Mouse (Mus musculus) layer of hippocampus, postnatal 25 days (tissue): Measurements from ENCODE around the gene Tmem231. TPM values are rescaled to one million over a fixed set of nuclear protein-coding genes. Genes with fewer than 3 reads are reported as not detected.
"Not testable (repeated sequence)": the region's sequence is repeated elsewhere in the genome, so short reads cannot be mapped to it uniquely, and the experiment has no call there.

ENCODE experiments used
- DNase-seq, 2 experiments: peaks; one replicate each; pipeline ENCODE4 v3.0.0; 2022; ENCODE audit warnings: mixed read lengths in 2 of 2, low spot score in 1 of 2; ENCODE audit errors: extremely low spot score in 1 of 2
- total RNA-seq, 2 experiments: library from RNA; stranded (reverse); gene quantifications; 2 replicates each; pipeline ENCODE4 v1.2.3; 2021

Tmem231 gene
- total RNA-seq, 2 experiments from 2014 or later = 11.2 to 11.5 TPM

DNA sequence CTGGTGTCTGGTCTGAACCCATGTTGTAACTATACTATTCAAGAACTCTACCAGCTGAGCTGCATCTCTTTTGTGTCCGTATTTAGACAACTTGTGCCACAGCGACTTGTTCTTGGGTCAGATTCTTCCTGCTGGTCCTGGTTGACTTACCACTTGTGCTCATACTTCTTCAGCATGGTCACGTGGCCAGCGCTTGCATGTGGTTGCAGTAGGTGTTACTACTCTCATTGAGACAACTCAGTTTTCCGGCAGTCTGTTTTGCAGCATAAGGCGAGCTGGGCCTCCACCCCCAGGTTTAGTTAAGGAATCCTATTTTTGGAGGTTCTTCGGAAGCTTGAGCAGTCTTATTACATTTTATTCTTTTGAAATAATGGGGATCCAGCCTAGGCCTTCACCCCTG lies 17.6 kb upstream of the Tmem231 start:
- no peak for DNase-seq

DNA sequence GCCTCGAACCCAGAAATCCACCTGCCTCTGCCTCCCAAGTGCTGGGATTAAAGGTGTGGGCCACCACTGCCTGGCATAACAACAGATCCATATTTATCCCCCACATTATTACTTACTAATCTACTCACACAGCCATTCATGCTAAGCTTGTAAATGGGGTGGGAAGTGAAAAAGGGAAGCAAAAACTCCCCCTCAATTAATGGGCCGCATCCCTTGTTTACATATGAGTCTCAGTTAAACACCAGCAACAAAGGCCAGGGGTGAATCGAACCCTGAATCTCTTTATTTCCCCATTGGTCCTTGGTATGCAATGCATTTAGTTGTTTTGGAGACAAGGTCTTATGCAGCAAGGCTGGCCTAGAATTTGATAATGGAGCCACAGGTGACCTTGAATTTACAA lies 17.2 kb upstream of the Tmem231 start:
- no peak for DNase-seq

DNA sequence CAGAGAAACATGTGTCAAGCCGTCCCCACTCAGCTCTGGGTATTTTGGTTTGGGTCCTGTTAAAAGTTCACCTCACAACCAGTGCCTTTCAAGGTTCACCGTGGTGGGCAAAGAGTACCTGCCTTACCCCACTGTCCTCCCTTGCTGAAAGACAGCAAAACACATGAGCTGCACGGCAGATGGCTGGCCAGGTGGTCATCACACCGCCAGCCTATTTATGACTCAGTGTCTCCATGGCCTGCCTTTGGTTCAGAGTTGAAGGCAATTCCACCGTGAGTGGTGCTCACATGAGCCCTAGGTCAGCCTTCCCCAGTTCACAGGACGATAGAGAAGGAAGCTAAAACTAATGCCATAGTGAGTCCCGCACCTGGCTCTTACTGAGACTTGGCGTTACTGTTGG lies 14.3 kb upstream of the Tmem231 start:
- no peak for DNase-seq

DNA sequence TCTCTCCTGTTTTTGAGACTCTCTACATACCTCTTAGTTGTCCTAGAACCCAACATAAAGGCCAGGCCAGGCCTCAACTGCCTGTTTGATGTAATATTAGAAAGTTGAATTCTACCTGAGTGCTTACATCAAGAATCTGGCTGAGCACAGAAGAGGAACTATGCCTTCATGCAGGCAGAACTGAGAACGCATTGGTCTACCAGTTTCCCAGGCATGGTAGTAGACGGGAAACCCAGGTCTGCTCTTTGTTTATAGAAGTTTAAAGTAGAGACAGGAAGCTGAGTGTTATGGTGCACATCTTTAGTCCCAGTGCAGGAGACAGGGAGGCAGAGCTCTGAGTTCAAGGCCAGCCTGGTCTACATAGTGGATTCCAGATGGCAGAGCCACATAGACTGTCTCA lies 13.5 kb upstream of the Tmem231 start:
- DNase-seq = no peak

DNA sequence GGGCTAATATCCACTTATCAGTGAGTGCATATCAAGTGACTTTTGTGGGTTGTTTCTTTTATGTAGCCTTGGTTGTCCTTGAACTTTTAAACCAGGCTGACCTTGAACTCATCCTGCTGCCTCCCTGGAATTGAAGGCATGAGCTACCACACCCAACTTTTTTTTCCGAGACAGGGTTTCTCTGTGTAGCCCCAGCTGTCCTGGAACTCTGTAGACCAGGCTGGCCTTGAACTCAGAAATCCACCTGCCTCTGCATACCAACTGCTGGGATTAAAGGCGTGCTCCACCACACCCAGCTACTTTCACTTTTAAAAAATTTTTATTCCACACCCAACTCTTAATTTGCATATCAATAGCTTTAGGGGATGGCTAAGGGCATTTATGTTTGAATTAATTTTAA lies 9.9 kb upstream of the Tmem231 start:
- DNase-seq = no peak

DNA sequence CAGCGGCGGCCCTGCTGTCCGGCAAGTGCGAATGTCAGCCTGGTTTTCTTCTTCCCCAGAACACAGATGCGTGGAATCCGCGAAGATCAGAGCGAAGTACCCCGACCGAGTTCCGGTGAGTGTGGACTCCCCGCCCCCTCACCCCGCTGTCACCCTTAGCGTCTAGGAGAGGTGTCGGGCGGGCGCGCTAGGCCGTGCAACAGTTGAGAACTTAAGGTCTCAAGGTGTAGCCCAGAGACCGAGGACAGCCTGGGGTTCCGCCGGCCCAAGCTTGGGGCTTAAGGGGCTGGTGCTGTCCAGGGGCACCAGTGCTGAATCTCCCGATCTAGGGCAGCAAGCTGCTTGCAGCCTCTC lies 7.4 kb upstream of the Tmem231 start:
- DNase-seq = peak in 1 of 2 experiments; percentile 28

DNA sequence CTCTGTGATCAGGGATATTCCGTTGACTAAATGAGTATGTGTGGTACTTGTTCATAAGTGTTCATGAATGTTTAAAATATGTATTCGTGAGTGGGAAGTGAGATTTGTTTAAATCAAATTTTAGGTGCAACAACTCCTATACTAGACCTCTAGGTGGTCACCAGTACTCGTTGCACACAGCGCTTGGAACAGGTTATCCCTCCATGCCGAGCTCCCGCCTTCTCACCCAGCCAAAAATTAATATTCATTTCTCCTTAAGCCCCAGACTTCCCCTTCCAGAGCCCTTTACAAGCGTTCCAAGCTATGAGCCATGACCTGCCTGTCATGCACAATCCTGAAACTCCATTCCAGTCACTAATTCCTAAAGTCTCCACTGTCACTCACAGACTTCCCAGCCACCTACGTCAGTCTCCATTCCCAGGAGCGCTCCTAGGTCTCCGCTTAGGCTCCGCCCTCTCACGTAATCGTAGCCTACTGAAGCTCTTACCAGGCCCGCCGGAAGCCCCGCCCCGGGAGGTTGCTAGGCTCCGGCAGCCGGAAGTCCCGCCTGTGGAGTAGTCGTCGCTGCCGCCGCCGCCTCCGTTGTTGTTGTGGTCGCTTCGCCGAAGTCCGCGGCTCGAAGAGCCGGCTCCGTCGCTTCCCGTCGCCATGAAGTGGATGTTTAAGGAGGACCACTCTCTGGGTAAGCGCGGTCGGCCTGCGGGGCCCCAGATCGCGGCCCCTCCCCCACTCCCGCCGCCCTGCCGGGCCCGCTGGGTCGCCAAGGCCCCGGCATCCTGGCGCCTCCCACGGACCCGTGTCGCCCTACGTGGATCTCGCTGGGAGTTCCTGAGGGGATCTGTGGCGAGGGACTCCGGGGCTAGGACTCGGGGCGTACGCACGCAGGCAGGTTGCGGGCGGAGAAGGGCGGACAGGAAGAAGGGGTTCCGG lies 6.8 kb upstream of the Tmem231 start, which contains the start of gene Gabarapl2:
Gene Gabarapl2, plus strand, starts transcription at position 533 of the 930 bp plus-strand sequence.
- peak; percentile 90 to 91 for DNase-seq

DNA sequence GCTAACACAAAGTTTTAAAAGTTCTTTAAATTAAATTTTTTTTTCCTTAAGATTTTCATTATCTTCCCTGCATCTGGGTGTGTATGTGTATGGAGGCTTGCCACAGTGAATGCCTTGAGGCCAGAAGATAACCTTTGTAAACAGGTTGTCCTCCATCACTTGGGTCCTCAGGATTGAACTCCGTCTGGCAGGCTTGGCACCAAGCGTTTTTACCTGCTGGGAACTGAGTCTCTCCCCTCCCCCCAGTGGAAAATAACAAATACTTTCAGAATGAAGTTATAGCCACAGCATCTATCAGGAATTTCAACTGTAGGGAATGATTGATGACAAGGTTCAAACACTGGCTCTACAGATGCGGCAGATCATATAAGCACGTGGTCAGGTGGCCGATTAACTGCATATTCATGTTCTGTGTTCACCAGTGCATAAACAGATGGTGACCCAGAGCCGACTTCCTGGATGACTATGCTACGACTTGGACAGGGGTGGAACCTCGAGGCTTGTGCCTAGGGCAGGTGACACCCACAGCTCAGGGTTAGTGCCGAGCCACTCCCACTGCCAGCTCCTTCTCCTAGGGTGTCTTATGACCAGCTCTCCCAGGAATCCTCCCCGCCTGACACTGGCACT lies 5.9 kb upstream of the Tmem231 start:
- no peak for DNase-seq

DNA sequence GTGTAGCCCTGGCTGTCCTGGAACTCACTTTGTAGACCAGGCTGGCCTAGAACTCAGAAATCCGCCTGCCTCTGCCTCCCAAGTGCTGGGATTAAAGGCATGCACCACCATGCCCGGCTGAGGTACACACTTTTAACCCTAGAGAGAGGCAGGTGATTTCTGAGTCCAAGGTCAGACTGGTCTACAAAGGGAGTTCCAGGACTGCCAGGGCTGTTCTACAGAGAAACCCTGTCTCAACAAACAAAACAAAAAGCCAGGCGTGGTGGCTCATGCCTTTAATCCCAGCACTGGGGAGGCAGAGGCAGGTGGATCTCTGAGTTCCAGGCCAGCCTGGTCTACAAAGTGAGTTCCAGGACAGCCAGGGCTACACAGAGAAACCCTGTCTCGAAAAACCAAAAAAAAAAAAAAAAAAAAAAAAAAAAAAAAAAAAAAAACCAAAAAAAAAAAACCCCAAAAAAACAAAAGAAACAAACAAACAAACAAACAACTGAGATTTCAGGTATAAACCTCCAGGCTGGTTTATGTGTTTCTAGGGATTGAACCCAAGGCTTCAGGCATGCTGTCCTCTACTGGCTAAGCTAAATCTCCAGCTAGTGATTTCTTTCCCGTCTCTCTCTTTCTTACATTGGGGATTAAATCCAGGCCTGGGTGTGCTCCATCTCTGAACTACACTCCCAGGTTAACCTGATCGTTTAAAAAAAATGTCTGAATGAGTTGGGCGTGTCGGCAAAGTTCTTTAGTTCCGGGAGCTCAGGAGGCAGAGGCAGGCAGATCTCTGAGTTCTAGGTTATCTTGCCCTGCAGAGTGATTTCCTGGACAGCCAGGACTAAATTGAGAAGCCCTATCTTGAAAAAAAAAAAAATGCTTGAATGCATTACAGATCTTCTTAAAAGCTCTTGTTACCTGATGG lies 4.7 kb upstream of the Tmem231 start:
- DNase-seq = not testable (repeated sequence)

DNA sequence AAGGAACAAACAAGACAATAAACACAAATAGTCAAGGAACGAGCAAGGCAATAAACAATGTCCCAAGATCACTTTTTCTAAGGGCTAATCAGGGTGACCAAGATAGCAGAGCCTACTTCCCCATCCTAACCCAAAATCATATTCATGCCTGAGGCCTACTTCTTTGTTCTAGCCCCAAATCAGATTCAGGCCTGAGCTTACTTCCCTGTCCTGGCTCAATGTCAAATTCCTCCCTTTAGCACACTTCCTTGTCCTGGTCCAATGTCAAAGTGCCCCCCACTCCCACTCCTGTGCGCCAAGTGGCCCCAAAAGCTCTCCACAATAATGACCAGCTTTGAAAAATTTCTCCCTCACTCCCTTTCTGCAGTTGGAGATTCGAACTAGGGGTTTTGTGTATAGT lies 3.5 kb upstream of the Tmem231 start:
- DNase-seq = no peak

DNA sequence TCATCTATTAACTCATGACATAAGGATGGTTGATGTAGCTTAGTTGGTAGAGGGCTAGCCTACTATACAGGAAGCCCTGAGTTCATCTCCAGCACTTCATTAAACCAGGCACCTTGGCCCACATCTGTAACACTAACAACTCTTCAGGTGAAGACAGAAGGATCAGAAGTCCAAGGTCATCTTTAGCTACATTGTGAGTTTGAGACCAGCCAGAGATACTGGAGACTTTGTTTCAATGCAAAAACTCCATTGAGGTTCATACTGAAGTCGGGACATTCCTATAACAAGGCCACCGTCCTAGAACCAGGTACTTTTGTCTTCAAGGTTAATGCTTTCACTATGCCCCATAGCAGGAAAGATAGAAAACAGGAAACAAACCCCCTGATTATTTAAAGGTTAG lies 520 bp upstream of the Tmem231 start:
- DNase-seq = no peak

DNA sequence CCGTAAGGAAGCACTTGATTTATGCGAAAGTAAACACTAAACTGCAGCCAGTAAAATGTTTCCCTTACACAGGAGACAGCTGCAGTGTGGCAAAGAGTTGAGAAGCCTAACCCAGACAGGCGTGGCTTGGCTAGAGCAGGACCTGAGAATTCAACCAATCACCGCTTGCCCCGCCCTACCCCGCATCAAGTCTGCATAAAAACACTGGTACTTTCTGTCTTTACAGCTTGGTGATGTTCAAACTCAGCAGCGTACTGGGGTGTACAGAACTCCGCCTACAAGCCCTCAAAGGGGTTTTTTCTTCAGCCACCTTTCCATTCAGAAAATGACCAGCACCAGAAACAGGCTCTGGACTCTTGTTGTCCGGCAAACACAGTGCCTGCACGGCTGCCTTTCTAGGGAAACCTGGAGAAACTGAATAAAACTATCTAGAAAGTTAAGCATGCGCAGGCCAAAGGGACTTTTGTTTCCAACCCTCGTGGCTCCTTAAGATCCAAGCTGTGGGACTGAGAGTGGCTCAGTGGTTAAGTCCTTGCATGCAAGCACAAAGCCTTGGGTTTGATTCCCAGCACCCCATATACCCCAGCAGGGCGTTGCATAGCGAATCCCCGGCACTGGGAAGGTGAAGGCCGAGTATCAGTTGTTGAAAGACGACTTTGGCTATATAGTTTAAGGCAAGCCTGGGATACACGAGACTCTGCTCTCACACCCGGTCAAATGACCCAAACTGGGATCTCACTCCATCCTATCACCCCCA lies 923 bp downstream of the Tmem231 start:
- no peak for DNase-seq

DNA sequence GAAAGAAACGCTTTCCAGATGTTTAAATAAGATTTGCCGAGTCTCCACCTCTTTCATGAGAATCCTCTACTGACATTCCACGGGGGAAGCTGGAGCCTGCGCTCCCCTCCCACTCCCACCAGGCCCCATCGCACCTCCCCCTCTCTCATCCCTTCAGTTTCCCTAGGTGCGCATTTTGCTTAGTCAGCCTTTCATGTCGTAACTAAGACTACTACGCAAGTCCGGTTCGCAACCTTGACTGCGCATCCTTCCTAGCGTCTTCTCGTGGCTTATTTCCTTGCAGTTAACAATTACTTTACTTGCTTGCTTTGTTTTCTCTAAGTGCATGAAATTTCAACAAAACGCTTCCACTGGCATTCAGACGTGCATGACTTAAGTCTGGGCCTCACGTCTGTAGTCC lies 2.0 kb downstream of the Tmem231 start:
- no peak for DNase-seq

DNA sequence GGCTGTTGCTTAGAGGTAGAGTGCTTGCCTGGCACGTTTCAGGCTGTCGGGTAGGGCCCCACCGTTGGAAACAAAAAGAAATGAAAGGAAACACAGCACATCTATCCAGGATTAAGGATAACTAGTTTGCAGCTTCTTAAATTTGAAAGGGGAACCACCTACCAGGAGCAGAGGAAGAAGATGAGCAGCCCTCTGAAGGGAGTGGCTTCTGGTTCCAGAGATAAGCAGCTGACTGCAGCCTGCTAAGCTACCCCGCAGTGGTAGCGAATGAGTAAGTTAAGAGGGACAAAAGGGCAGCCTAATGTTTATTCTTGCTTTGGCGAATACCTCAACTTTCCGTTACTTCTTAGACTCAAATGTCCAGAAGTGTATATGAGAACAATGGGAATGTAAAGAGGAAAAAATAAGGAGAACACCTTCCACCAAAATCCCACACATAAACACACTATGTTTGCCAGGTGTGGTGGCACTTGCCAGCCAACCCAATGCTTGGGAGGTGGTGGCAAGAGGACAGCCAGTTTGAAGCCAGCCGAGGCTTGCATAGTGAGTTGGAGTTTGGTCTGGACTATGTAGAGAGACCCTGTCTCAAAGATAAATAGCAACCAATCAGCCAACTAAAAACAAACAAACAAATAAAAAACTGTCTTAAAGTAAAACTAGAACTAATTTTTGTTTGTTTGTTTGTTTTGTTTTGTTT lies 3.9 kb downstream of the Tmem231 start:
- DNase-seq = no peak

DNA sequence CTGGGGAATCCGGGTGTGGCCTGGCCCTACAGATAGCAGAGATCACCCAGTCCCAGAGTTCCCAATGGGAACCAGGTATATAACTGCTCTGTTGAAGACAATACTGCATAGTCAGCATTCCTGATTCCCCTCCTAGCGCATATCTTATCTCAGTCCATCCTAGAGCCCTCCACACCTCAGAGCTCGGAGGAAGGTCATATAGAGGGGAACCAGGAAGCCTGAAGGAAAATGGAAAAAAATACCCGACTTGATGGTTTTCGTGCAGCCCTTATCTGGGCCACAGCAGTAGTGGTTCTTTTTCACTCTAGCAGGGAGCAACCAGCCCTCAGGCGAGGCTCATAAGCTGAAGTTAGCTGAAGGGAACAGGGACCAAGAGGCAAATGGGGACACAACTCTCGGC lies 8.7 kb downstream of the Tmem231 start:
- no peak for DNase-seq

DNA sequence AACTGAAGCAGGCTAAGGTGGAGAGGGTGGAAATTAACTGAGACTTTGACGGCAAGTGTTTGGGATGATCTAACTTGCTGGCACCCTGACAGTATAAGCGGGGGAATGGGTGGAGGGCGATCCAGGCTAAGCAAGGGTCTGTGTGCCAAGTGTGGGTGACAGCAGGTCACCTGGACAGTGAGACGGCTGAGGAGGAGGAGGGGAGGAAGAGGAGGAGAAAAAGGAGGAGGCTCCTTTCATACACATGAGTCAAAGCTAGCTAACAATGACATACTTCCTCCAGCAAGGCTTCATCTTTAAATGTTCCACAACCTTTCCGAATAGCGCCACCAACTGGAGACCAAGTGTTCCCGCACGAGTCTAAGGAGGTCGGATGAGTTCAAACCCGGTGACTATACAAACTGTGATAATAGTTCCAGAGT lies 10.3 kb downstream of the Tmem231 start:
- DNase-seq = peak in 1 of 2 experiments; percentile 51

DNA sequence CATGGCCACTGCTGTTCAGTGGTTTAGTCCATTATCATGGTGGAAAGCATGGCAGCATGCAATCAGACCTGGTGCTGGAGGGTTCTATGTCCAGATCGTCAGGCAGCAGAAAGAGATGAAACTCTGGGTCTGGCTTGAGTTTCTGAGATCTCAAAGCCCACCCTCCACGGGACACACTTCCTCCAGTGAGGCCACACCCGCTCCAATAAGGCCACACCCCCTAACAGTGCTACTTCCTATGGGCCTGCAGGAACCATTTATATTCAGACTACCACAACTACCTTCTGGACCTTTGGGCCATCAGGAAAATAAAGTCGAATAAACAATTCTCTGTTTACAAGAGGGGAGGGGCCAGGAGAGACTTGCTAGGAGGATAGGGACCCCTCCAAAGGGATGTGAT lies 12.7 kb downstream of the Tmem231 start:
- DNase-seq = no peak

DNA sequence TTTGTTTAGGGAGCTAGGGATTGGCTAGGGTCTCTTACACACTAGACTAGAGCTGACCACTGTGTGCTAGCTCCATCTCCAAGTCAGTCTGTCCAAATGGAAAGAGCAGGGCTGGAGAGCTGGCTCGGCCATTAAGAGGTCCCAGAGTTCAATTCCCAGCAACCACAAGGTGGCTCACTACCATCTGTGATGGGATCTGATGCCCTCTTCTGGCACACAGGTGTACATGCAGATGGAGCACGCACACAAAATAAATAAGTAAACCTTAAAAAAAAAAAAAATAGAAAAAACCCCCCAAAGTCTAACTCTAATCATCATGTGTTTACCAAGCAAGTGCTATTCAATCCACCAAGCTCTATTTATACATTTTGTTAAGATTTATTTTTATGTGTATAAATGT lies 14.0 kb downstream of the Tmem231 start:
- no peak for DNase-seq

DNA sequence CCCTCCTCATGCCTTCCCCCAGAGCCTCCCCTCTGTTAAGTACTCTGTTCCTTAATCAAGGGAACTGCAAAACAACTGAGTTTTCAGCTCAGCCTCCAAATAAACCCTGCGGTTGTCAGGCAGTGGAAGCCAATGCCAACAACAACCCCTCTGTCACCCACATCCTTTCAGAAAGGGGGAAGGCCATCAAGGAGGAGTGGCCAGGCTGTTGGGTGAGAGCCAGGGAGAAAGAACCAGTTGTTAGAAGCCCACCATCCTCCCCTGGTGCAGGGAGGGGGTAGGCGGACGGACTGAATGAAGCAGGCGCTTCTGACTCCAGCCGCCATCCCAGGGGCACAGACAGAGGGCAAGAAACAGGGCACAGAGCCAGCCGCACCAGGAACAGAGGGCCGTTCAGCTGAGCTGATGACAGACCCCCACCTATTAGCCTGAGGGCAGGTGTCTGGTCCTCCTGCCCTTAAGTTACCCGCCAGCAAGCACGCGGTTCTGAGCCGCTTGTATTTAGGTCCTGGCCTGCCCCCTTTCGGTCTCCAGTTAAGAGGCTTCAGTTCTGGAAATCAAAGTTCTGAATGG lies 20.7 kb downstream of the Tmem231 start:
- DNase-seq = no peak
